Mouse (Mus musculus): Measurements from ENCODE around the gene Josd2.
A peak's percentile ranks its signal among the peaks of the same experiment; 100 is the strongest.

Josd2 gene

GRCm38 (mm10) chr7:44446070-44446855 is 21.5 kb upstream of the Josd2 start:
- no peak for DNase-seq (ENCODE audit: low spot score in 2 of 2)

- DNase-seq (ENCODE audit: low spot score in 2 of 2): no peak
These were observed 14.5 kb upstream of the Josd2 start for GRCm38 (mm10) chr7:44453256-44453655.

- no peak for DNase-seq (ENCODE audit: low spot score in 2 of 2)
These were observed 11.5 kb upstream of the Josd2 start for GRCm38 (mm10) chr7:44456302-44456701.

- DNase-seq (ENCODE audit: low spot score in 2 of 2): no peak
These were observed 7.7 kb upstream of the Josd2 start for GRCm38 (mm10) chr7:44460067-44460466.

- DNase-seq (ENCODE audit: low spot score in 2 of 2): no peak
These were observed 6.8 kb upstream of the Josd2 start for GRCm38 (mm10) chr7:44460767-44461502.

- DNase-seq (ENCODE audit: low spot score in 2 of 2): no peak
These were observed 6.1 kb upstream of the Josd2 start for GRCm38 (mm10) chr7:44461503-44462217.

- no peak for DNase-seq (ENCODE audit: low spot score in 2 of 2)
These were observed 5.3 kb upstream of the Josd2 start for GRCm38 (mm10) chr7:44462218-44463055.

- no peak for DNase-seq (ENCODE audit: low spot score in 2 of 2)
These were observed 4.7 kb upstream of the Josd2 start for GRCm38 (mm10) chr7:44463056-44463425.

- no peak for DNase-seq (ENCODE audit: low spot score in 2 of 2)
These were observed 4.1 kb upstream of the Josd2 start for GRCm38 (mm10) chr7:44463556-44464225.

- no peak for DNase-seq (ENCODE audit: low spot score in 2 of 2)
These were observed 3.3 kb upstream of the Josd2 start for GRCm38 (mm10) chr7:44464511-44464910.

- no peak for DNase-seq (ENCODE audit: low spot score in 2 of 2)
These were observed 2.7 kb upstream of the Josd2 start, which contains the start of gene Aspdh for GRCm38 (mm10) chr7:44465111-44465510. Gene Aspdh, plus strand, starts transcription at chr7:44465391.

GRCm38 (mm10) chr7:44466006-44466887 is 1.5 kb upstream of the Josd2 start:
- no peak for DNase-seq (ENCODE audit: low spot score in 2 of 2)

- DNase-seq (ENCODE audit: low spot score in 2 of 2): no peak
These were observed 880 bp upstream of the Josd2 start for GRCm38 (mm10) chr7:44466888-44467311.

GRCm38 (mm10) chr7:44468644-44469285 is 985 bp downstream of the Josd2 start:
- DNase-seq (ENCODE audit: low spot score in 2 of 2): peak in 1 of 2 experiments; percentile 27

GRCm38 (mm10) chr7:44469677-44470675 is 2.2 kb downstream of the Josd2 start:
- DNase-seq (ENCODE audit: low spot score in 2 of 2): no peak

- DNase-seq (ENCODE audit: low spot score in 2 of 2): no peak
These were observed 3.2 kb downstream of the Josd2 start for GRCm38 (mm10) chr7:44470696-44471612.
